Mouse (Mus musculus): ENCODE measurements around the gene Mlxipl.

- no peak for TF ChIP-seq CTCF (IDR thresholded peaks at IDR 0.05; ENCODE audit: low read depth, low read length)
- no peak for TF ChIP-seq POLR2A (IDR thresholded peaks at IDR 0.05; ENCODE audit: extremely low read depth, insufficient read depth, low read length)
These were observed 17.0 kb upstream of the Mlxipl start for GRCm38 (mm10) chr5:135072720-135073119.

Data from liver, adult 2 months (tissue).